ENCODE assay signal across 18 mouse cellular contexts in genomic region chr4:137748726-137749125, GRCm38 (mm10). TPM values are rescaled to one million over a fixed set of nuclear protein-coding genes. Genes with fewer than 3 reads are reported as not detected.
DNase-seq lines count a peak whose midpoint lies in the region; ATAC-seq and TF ChIP-seq lines count a peak whose summit lies in the region.
"Had no signal": no experiment of that assay in that cellular context is flagged by ENCODE, and none has a peak within 500 bp of the region (broad histone marks: within the 10 kb centered on the region; RNA-seq: fewer than 3 reads in every experiment).

No protein-coding gene starts in this region.

- no peak for ATAC-seq in liver, embryonic 12.5 days
- ATAC-seq in hindbrain, embryonic 16.5 days, result peak; percentile 37; the same call in 1 of the 2 replicates
- ATAC-seq: forebrain, embryonic 15.5 days; inflammation-experienced regulatory T-cells, adult 6 months had no signal

- no peak overlapping the region for H3K4me2 ChIP-seq in liver, embryonic 12.5 days
- H3K4me2 ChIP-seq in hindbrain, embryonic 16.5 days (ENCODE audit: low read length), result no peak overlapping the region
- H3K4me2 ChIP-seq: forebrain, embryonic 15.5 days had no signal

- intact Hi-C loops in gastrocnemius, adult 2 months (cut with DNase I), result loop anchor here (5.0 kb wide), 1 partner anchor 34 kb away; no protein-coding TSS in a partner anchor
- intact Hi-C loops in left cerebral cortex, postnatal 36 days (cut with DNase I), result no loop called here

- WGBS in liver, embryonic 12.5 days (ENCODE audit: insufficient replicate concordance), result 60% methylated on average over 4 of the region's 4 CpGs
- WGBS in hindbrain, embryonic 16.5 days, result 64% methylated on average over 4 of the region's 4 CpGs

- peaks cover 32% of the 10 kb centered on the region for H3K27me3 ChIP-seq in liver, embryonic 12.5 days (replicated peaks)
- no peaks in the 10 kb centered on the region for H3K27me3 ChIP-seq in hindbrain, embryonic 16.5 days (replicated peaks; ENCODE audit: control insufficient read depth, insufficient read depth, low read length)
- H3K27me3 ChIP-seq: forebrain, embryonic 15.5 days had no signal

- H3K4me3 ChIP-seq in gastrocnemius, adult 2 months, result no peak overlapping the region
- H3K4me3 ChIP-seq in liver, embryonic 12.5 days, result no peak overlapping the region
- no peak overlapping the region for H3K4me3 ChIP-seq in hindbrain, embryonic 16.5 days (ENCODE audit: low read length)
- H3K4me3 ChIP-seq in layer of hippocampus, adult 2 months, result no peak overlapping the region
- H3K4me3 ChIP-seq: forebrain, embryonic 15.5 days; megakaryocyte, embryonic 14.5 days had no signal

- peak; percentile 65 for DNase-seq in gastrocnemius, adult 2 months
- DNase-seq in gastrocnemius, postnatal 10 days, result no peak
- no peak for DNase-seq in liver
- DNase-seq in B cell, adult 2 months, result peak; percentile 60 to 65
- no peak for DNase-seq in left cerebral cortex, postnatal 36 days (ENCODE audit: low spot score in 2 of 2)
- DNase-seq in layer of hippocampus, adult 2 months (ENCODE audit: low spot score in 2 of 2), result no peak
- DNase-seq: adrenal gland, postnatal 36 days; cerebellum, adult 9-10 months; layer of hippocampus, postnatal 36 days; lung, postnatal 14 days; right cerebral cortex, postnatal 4 days; thymus, adult 18-20 months had no signal

- H3K4me1 ChIP-seq in liver, embryonic 12.5 days, result peaks cover 70% of the 10 kb centered on the region
- H3K4me1 ChIP-seq in hindbrain, embryonic 16.5 days (ENCODE audit: control insufficient read depth, insufficient read depth, low read depth, low read length), result no peaks in the 10 kb centered on the region
- H3K4me1 ChIP-seq: forebrain, embryonic 15.5 days; megakaryocyte, embryonic 14.5 days had no signal

- peak overlapping the region; percentile 68 for H3K27ac ChIP-seq in gastrocnemius, adult 2 months
- peak overlapping the region; percentile 74 for H3K27ac ChIP-seq in liver, embryonic 12.5 days
- H3K27ac ChIP-seq in hindbrain, embryonic 16.5 days (ENCODE audit: low read depth, low read length), result no peak overlapping the region; the same call in 1 of the 2 replicates
- no peak overlapping the region for H3K27ac ChIP-seq in layer of hippocampus, adult 2 months
- H3K27ac ChIP-seq: forebrain, embryonic 15.5 days had no signal

- H3K36me3 ChIP-seq in liver, embryonic 12.5 days, result no peaks in the 10 kb centered on the region
- no peaks in the 10 kb centered on the region for H3K36me3 ChIP-seq in hindbrain, embryonic 16.5 days (ENCODE audit: control insufficient read depth, insufficient read depth, low read length)
- H3K36me3 ChIP-seq: forebrain, embryonic 15.5 days had no signal

- TF ChIP-seq CTCF in gastrocnemius, adult 2 months (IDR thresholded peaks at IDR 0.05), result no peak
- no peak for TF ChIP-seq CTCF in layer of hippocampus, adult 2 months (conservative IDR thresholded peaks at IDR 0.05)

- no peaks in the 10 kb centered on the region for H3K9me3 ChIP-seq in liver, embryonic 12.5 days (replicated peaks)
- H3K9me3 ChIP-seq in hindbrain, embryonic 16.5 days (ENCODE audit: control insufficient read depth, low read length), result no peaks in the 10 kb centered on the region
- H3K9me3 ChIP-seq: forebrain, embryonic 15.5 days; megakaryocyte, embryonic 14.5 days had no signal

- H3K9ac ChIP-seq in liver, embryonic 12.5 days, result no peak overlapping the region
- H3K9ac ChIP-seq in hindbrain, embryonic 16.5 days (ENCODE audit: low read depth, low read length), result 0 out of 2 replicates have a peak overlapping the region, but pooled peaks have one; percentile 2
- H3K9ac ChIP-seq: forebrain, embryonic 15.5 days had no signal

RNA-seq across cellular contexts. Expression of gene Alpl, which starts 47.5 kb away (rescaled TPM):
- total RNA-seq in gastrocnemius, adult 2 months (2021), result 10 to 100 TPM; 10.3 to 42.2 TPM
- 10 to 100 TPM in 1 of 2 experiments, 1 to 10 TPM in 1; 2.7 to 20.8 TPM for total RNA-seq in gastrocnemius, postnatal 10 days (2021)
- 5.1 and 6.5 TPM in 2 replicates for polyA plus RNA-seq in liver, embryonic 12.5 days (2016; fragmentation: Nextera tagmentation; extraction: Ambion mirVana)
- polyA plus RNA-seq in hindbrain, embryonic 16.5 days (2015; fragmentation: Nextera tagmentation; extraction: Ambion mirVana), result 16.9 and 18.0 TPM in 2 replicates
- 1 to 10 TPM; 6.2 to 7.4 TPM for total RNA-seq in left cerebral cortex, postnatal 36 days (2021)
- total RNA-seq in layer of hippocampus, adult 2 months (2021), result 1 to 10 TPM; 6.8 to 7.2 TPM
- total RNA-seq: granulocyte monocyte progenitor cell, adult 5-6 weeks had no signal

Comparison
In these comparisons a context has a peak if more than half of its experiments do, and no peak if none do; other contexts are left out.
1. DNase-seq: peak in gastrocnemius, adult 2 months (single experiment) and B cell, adult 2 months (2 of 2); none in gastrocnemius, postnatal 10 days (single experiment), liver (single experiment), left cerebral cortex, postnatal 36 days (0 of 2) and layer of hippocampus, adult 2 months (0 of 2).
2. H3K27ac ChIP-seq: peak in gastrocnemius, adult 2 months (single experiment) and liver, embryonic 12.5 days (single experiment); none in hindbrain, embryonic 16.5 days (single experiment) and layer of hippocampus, adult 2 months (single experiment).